Mouse (Mus musculus) CD4-positive, CD25-positive, alpha-beta regulatory T cell, adult 4 months (primary cell): ENCODE data around the gene Mxd4. TPM values are rescaled to one million over a fixed set of nuclear protein-coding genes. Genes with fewer than 3 reads are reported as not detected.

Experiments
- ATAC-seq: one replicate; pipeline ENCODE4 v1.8.0; 2017
- polyA plus RNA-seq, 2 experiments: library from polyadenylated mRNA; unstranded; fragments of 100-300 nt; shearing (Covaris generic); gene quantifications; one replicate each; pipeline ENCODE4 v1.2.1; 2017

Mxd4 gene
- polyA plus RNA-seq, 2 experiments from 2014 or later, result 128 to 166 TPM

DNA sequence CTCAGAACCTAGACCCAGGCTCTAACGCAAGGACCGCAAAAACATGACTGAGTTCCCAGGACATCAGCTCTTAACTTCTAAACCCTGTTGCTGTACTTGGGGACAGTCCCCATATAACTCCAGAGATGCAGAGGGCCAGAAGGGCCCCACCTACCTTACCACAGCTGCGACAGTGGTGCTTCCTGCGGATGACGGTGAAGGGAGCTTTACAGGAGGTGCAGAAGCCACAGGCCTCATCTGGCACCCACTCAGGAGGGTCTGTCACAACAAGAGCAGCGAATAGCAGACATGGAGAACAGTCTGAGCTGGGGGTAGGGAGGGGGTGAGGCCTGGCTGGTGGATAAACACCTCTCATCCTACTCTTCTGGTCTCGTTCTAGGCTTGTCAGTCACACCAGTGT is 8.9 kb upstream of the Mxd4 start:
- peak; percentile 92 for ATAC-seq

DNA sequence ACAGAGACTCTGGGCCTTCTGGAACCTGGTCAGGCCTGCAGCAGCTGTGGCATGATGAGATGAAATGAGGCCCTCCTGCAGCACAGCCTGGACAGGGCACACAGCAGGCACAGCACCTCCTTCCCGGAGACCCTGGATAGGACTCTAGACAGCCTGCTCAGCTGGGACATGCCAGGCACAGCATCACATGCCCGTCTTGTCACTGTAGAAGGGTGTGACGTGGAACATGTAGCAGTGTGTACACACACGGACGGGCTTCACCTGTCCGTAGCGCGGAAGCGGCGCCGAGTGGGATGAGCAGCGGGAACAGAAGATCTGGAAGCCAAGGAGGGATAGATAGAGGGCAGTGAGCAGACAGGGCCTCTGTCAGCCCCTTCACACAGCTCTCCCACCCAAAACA is 8.3 kb upstream of the Mxd4 start:
- ATAC-seq, result no peak

DNA sequence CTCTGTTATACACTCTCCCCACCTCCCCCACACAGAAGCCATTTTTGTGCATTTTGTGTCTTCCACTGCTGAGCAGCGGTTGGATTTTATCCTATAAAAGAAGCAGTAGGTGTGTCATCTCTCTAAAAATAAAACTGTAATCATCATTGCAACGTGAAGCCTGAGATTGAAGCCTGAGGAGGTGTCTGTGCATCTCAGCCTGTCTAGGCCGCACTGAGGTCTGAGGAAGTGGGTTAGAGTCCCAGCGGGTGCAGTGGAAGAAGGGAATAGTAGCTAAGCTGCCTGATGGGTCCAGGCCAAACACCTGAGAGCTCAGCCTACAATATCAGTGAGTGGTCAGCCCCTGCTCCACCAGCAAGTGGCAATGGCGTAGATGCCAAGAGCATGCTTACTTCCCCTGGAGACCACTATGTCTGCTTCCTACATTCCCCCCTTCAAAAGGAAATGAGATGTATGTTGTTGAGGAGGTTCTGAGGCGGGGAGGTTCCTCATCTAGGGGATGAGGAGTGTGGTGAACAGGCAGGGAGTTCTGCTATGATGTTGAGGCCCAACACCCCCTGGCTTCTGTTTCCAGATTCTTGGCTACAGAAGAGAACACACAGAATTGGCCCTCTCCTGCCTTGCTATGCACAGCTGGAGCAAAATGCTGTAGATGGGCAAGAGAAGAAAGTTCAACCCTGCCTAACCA is 7.6 kb upstream of the Mxd4 start:
- no peak for ATAC-seq

DNA sequence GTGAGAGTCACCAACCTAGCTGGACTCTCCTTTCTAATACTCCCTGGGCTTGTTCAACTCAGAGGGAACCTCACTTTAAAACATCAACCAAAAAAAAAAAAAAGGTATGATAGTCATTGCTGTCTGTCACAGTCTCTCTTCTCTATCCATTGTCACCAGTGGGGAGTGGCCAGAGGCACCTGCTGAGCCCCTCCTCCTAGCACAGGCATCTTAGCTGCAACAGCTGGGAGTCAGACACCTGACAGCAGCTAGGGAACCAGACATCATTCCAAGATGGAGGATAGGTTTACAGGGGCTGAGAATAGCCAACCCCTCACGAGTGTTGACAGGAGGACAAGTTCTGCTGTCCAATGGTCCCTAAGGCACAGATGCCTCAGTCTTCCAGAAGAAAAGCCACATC is 6.9 kb upstream of the Mxd4 start:
- no peak for ATAC-seq

DNA sequence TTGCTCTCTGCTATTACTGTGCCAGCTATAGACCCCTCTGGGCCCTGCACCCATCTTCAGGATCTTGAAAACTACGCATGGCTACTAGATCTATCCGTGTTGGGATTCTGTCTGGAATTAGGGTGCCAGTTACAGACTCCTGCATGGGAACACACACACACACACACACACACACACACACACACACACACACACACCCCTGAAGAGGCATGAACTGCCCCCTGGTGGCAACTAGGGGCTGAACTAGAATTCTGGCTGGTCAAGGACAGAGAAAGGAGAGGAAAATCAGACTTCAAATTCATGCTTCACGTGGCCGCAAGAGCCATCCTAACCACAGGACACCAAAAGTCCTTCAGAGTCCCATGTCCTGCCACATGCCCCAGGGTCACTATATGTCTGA is 4.3 kb upstream of the Mxd4 start:
- no peak for ATAC-seq

DNA sequence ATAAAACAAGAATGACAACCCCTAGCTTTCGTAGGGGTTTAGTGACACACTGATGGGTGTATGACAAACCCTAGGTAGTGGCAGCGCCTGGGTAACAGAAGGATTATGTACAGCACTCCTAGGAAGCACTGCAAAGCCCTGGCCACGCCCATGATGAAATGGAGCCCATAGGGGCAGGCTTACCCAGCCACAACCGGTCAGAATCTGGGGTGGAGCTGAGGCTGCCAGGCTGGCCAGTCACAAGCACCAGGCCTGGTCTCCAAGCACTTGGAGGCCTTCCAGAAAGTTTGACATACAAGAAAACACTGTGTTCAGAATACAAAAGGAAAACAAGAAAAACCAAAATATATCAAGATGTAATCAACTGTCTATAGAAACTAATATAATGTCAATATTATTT is 3.5 kb upstream of the Mxd4 start:
- no peak for ATAC-seq

DNA sequence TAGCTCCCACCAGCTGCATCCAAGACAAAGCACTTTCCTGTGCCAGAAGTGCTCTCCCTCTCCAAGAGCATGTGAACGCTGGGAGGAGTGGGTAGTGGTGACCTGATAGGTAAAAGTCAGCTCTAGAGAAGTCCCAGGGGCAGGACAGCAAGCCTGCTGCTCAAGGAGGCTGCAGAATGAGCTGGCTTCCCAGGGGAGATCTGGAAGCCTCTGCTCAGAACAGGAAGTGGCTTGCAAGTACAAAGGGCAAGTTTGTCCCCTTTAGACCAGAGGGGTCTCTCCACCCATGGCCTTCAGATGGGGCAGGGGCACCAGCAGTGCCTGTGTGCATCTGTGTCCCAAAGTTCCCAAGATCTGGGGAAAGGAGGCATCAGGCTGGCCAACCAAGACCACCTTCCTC is 2.0 kb upstream of the Mxd4 start:
- no peak for ATAC-seq

DNA sequence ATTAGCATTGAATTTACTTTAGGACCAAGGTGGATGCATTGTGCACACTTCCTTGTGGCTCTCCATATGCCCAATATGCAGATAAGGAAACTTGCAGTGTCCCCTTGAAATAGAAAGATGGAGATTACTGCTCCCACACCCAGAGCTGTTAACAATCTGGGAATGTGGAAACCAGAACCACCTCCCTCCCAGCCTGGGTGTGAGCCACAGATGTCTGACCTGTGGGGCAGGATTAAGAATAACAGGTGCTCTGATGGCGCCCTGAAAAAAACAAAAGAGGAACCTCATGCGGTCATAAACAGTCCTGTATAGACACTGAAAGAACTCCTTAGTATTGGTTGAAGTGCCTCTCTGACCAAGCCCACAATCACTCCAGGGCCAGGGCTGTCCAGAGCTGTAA is 1.3 kb upstream of the Mxd4 start:
- ATAC-seq, result no peak

DNA sequence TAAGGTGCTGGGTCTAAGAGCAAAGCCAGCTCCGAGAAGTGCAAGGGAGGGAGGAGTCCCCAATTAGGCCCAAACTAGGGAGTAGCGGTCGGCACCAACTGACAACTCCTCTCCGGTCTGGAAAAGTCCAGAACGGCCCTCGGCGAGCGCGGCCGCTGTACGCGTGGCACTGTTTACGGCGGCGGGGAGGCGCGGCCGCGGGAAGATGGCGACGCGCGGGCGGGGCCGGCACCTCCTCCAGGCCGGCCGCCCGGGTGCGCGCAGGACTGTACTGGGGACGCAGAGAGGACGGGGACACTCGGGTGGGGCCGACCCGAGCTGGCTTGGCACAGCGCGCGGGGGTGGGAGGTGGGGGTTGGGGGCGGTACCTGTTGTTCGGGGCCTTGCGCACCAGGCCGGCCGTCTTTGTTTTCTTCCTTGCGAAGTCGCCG is 544 bp downstream of the Mxd4 start:
- ATAC-seq, result no peak

DNA sequence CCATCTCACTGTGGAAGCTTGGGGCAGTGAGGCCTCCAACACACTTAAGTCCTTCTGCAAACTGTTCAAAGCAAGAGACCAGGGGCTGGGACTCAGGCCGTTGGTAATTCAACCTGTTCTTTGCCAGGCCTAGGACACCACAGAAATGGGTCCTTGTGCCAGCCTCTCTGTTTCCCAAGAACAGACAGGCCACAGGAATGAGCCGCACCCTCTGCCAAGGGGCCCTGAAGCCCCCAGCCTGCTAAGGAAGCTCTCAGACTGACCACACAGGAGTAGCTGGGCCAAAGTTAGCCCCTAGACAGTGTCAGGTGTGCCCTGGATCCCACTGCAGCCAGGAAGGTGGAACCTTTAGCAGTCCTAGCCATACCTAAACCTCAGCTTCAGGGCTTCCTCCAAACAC is 1.1 kb downstream of the Mxd4 start:
- ATAC-seq, result no peak

DNA sequence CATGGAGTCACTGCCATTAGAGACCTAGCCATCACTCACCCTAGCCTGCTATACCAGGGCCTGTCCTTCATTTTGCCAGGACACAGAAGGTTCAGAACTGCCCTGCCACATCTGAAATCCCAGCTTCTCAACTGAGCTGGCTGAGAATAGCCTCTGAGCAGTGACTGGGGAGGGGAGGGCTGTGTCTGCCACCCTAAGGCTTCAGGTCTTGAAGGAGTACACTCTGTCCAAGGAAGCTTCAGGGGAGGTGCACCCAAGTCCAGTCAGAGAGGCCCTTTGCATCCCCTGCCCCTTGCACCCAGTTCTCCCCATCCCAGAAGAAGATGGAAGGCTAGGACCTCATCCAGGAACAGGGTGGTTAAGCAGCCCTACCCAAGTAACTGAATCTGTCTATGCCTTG is 1.7 kb downstream of the Mxd4 start:
- ATAC-seq, result no peak

DNA sequence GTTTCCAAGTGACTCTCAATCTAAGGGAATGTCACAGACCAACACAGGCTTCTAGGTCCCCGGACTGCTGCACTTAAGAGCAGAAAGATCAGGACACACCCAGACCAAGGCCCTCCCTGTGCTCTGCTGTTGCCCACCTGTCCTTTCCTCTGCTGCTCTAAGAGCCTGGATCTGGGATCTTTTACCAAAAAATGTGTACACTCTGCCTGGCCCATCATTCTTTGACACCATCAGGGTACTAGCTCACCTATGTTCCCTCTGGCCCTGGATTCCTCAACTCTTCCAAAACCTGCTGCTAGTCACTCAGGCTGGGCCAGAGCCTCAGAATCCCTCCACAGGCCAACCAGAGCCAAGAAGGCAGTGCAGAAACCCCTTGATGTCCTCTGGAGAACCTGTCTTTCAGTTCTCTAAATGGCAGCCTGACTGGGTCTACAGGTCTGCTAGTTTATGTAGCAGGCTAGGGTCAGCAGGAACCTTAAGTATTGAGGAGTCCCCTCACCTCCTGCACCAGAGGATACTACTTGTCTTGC is 2.4 kb downstream of the Mxd4 start:
- ATAC-seq, result no peak

DNA sequence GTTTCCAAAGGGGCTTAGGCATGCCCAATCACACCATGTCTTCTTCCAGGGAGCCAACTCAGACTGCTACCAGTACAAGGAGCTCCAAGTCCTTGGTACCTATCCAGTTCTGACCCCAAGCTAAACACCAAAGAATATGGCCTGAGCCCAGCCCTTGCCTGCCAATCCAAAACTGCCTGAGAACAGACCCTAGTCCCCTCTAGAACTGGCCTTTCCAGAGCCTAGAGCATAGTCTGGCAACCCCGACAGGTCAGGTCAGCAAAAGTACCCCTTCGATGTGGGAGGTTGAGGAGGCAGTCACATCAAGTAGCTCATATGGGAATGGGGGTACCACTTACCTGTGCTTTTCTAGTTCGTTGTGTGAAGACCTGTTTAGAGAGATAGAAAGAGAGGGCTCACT is 3.5 kb downstream of the Mxd4 start:
- ATAC-seq, result no peak

DNA sequence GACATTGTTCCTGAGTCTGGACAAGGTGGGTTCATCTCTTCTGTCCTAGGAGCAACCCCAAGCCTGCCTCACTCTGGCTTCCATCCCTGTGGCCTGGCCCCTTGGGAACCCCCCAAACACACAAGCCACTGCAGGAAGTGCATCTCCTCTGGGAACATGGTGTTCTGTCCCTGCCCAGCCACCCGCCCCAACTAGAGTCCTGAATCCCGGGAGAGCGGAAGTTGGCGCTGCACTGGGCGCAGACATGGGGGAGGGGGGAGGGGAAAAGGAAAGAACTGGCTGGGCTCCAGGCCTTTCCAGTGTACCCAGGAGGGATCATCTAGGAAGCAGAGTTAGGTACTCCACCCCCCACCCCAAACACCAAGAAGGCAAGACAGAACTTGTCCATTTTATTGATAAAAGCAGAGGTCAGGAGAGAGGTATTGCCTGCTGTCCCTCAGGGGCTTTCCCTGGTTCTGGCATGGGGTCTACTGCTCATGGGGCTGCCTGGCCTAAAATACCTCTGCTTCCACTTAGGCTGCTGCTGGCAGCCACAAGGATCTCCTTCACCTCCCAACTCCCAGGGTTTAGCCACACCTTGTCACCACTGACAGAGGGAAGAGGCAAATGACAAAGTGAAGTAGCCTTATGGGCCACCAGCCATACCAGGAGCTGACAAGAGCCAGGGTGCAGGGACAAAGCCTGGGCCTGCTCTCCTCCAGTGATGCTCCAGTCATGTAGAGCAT is 4.2 kb downstream of the Mxd4 start:
- no peak for ATAC-seq

DNA sequence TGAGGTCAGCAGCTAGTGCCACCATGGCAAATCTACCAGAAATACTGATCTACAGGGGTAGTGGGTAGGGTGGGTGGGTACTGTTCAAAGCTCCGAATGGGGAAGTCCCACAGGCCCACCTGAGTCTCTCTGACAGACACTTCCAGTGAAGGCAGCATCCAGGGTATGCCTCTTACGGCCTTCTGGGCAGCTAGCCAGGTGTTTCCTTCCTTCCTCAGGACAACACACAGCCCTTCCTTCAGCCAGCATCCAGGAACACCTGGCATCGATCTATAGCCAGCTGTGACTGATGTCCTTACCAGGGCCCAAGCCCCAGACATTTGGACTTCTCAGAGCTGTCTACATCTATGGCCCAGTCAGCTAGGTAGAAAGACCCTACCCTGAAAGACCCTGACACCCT is 5.0 kb downstream of the Mxd4 start:
- no peak for ATAC-seq

DNA sequence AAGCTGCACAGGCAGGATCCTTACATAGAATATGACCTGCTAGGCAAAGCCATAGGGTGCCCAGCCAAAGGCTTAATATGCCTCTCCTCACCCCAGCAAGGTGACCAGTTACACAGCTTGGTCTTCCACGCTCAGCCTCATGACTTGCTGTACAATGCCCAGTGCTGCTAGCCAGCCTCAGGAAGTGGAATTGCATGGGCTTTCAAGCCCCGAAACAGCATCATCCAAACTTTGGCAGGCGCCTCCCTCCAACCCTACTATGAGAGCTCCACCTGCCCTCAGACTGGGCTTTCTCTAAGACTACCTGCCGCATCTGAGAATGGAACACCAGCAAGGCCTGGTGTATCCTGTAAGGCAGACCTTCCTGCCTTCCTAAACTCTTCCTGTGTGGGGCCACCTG is 9.7 kb downstream of the Mxd4 start:
- no peak for ATAC-seq

DNA sequence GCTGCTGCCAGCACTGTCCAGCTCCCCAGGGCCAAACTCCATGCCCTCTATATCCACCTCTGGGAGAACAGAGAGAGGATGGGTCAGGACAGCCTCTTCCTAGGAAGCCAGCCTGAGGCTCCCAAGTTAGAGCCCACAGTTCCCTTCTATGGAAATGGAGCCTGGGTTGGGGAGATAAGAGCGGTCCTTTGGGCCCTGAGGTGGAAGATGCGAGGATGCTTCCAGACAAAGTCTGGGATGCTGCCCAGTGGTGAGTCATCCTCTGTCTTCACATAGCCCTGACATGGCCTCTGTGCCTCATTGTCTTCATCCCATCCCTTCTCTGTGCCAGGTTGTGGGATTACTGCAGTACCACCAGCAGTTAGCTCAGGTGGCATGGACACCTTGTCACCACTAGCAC is 10.4 kb downstream of the Mxd4 start:
- no peak for ATAC-seq

DNA sequence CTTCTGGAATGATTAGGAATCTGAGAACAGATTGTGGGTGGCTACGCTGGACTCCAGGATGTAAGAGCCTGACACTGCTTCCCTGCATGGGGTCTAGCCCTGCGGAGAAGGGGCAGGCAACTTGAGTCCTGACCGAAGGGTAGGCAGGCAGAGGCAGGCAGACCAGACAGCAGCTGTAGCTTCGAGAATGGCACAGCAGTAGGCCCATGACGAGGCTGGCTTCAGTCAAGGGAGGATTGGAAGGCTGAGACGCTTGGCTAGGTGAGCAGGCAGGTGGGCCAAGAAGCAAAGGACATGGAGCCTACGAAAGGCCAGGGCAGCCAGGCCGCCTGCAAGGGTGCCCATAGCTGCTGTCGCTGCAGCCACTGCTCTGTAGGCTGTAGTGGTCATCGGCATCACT is 10.8 kb downstream of the Mxd4 start:
- no peak for ATAC-seq

DNA sequence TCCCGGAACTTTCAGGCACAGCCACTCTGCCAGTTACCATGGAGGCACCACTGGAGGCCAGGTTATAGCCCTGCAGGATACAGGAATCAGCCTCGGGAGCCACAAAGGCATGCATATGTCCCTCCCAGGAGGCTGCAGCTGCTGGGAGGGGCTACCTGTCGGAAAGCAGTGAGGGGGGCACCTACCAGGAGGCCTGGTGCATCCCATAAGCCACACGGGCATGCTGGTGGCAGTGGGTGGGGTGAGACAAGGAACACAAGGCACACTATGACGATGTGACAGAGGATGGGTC is 12.2 kb downstream of the Mxd4 start:
- ATAC-seq, result no peak

DNA sequence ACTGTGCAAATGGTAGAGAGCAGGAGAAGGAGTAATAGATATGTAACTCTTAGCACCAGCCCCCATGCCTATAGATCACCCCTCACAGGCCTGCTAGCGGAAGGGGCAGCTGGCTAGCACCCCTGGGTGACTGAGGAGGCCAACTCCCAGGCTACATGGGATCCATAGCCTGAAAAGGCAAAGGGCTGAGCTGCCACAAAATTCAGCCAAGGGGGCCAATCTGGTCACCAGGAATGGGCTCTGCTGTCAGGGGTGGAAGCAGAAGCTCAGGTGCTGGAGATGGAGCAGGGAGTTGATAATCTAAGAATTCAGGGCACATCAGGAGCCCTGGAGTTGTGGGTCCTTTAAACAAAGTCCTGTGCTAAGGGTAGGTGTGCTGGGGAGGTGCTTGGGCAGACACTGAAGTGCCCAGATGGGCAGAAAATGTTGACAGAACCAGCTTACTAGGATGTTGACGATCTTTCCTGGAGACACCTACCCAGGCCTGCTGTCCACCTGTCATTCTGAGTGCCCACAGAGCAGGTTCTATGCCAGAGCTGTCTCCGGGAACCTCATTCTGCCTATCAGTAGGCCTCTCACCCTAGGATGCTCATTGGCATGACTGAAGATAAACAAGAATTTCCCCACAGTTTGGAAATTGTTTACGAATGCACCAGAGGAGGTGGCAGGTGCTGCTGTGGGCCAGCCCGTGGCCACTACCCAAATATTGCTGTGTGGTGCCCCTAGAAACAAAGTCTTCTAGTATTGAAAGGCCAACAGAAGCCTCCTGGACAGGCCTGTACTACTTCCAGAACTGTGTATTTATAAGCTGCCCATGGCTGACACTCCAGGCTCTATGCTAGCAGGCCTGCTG is 12.7 kb downstream of the Mxd4 start:
- ATAC-seq, result no peak

DNA sequence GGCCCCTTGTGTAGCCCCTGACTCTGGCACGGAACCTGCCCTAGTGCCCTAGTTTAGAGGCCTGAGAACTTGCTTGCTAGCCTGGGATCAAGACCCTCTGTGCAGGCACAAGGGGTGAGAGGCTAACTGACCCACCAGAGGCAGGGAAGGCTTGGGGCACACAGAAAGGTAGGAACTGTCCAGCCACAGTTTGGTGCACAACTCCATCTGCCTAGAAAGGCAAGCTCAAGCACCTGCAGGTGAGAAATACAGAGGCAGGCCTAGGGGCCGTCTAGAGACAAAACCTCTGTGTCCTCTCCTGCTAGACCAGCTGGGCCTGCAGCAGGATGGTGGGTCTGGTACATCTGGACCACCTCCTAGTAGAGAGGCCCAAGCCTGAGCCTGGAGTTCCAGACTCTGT is 13.5 kb downstream of the Mxd4 start:
- ATAC-seq, result no peak

DNA sequence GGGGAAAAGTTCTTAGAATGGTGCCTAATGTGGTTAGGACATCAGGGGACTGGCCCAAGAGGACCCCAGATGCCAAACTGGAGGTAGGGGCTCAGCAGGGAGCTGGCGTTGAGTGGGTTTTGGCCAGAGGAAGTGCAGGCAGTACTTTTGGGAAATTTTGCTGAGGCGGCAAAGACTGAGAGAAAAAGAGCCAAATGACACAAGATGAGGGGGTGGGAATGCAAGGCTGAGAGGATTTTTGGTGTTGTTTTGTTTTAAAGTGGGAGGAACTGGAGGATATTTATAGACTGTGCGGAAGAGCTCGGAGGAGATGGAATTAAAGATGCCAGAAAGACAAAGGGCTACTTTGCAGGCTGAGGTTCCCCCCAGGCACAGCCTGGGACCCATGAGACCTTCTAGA is 16.8 kb downstream of the Mxd4 start:
- ATAC-seq, result no peak

DNA sequence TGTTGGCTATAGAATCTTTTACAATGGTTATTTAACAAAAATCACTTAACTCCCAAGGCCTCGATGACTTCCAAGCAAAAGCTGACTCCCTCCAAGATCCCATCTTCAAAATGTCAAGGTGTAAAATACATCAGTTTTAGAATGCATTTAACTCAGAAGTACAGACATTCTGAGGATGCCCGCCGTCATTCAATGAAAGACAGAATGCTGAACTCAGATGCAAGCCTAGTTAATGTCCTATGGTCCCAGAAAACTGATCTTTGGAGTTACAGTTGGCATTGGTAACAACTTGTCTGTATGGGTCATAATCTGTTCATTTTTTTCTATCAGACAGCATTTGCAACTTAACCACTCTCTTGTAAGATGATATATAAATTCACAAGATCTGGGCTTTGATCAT is 17.6 kb downstream of the Mxd4 start:
- ATAC-seq, result no peak
